In the genomic region with DNA sequence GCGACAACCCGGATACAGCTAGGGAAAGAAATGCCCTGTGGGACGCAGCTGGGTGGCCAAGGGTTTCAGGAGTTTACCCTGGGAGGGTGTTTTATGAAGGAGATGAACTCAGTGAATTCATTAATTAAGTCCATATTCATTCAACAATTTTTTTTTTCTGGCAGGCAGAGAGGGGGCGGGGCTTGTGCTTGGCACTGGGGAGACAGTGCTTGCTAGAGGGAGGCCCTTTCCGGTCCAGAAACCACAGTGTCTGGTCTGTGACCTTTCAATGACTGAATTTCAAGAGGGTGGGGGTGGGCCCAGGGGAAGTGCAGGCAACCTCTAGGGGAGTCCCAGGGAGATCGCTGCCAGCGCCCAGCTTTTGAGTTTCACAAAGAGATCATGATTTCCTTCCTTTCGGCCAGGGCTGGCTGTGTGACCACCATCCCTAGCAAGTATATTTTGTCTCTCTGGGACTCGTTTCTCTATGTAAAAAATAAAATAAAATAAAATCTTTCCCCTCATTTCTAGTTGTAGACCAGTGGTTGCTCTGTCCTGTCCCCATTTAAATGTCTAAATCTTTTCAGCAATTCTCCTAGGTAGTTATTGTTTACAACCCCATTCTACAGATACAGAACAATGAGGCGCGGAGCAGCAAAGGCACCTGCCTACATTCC, we compare ENCODE assay signal across 8 mouse cellular contexts. TPM values are rescaled to one million over a fixed set of nuclear protein-coding genes. Genes with fewer than 3 reads are reported as not detected.
A peak's percentile ranks its signal among the peaks of the same experiment; 100 is the strongest.
DNase-seq lines count a peak whose midpoint lies in the region; ATAC-seq lines count a peak whose summit lies in the region.

No protein-coding gene starts in this region.

- peaks cover 44% of the 10 kb centered on the region for H3K27me3 ChIP-seq in embryonic facial prominence, embryonic 12.5 days
- peaks cover 69% of the 10 kb centered on the region for H3K27me3 ChIP-seq in heart, embryonic 13.5 days (replicated peaks)
- no peaks in the 10 kb centered on the region for H3K27me3 ChIP-seq in kidney, embryonic 14.5 days (ENCODE audit: control insufficient read depth, insufficient read depth, low read length)
- H3K27me3 ChIP-seq in liver, embryonic 15.5 days, result peaks cover 79% of the 10 kb centered on the region

- H3K9ac ChIP-seq in embryonic facial prominence, embryonic 12.5 days, result no peak overlapping the region
- H3K9ac ChIP-seq in heart, embryonic 13.5 days, result peak overlapping the region; percentile 69
- H3K9ac ChIP-seq in kidney, embryonic 14.5 days (ENCODE audit: low read depth, low read length), result no peak overlapping the region
- H3K9ac ChIP-seq in liver, embryonic 15.5 days, result no peak overlapping the region

- no peaks in the 10 kb centered on the region for H3K36me3 ChIP-seq in embryonic facial prominence, embryonic 12.5 days
- no peaks in the 10 kb centered on the region for H3K36me3 ChIP-seq in heart, embryonic 13.5 days
- no peaks in the 10 kb centered on the region for H3K36me3 ChIP-seq in kidney, embryonic 14.5 days (ENCODE audit: control insufficient read depth, insufficient read depth, low read length)
- no peaks in the 10 kb centered on the region for H3K36me3 ChIP-seq in liver, embryonic 15.5 days (replicated peaks)

- H3K27ac ChIP-seq in embryonic facial prominence, embryonic 12.5 days, result peak overlapping the region; percentile 18; the same call in 1 of the 2 replicates
- H3K27ac ChIP-seq in heart, embryonic 13.5 days (replicated peaks), result peak overlapping the region; percentile 86
- H3K27ac ChIP-seq in kidney, embryonic 14.5 days (ENCODE audit: low read depth, low read length), result peak overlapping the region; percentile 95
- peak overlapping the region; percentile 66 for H3K27ac ChIP-seq in liver, embryonic 15.5 days (replicated peaks)

- DNase-seq in T-cell, adult 2 months (ENCODE audit: low spot score), result peak; percentile 41
- DNase-seq in natural killer cell, adult 2 months (ENCODE audit: low spot score in 2 of 2), result peak; percentile 82 to 88
- peak; percentile 79 for DNase-seq in yolk sac, embryonic 10.5 days (ENCODE audit: low spot score)

- WGBS in embryonic facial prominence, embryonic 12.5 days, result 5% methylated on average over 11 of the region's 11 CpGs
- 7% methylated on average over 11 of the region's 11 CpGs for WGBS in heart, embryonic 13.5 days
- 4% methylated on average over 11 of the region's 11 CpGs for WGBS in kidney, embryonic 14.5 days
- WGBS in liver, embryonic 15.5 days (ENCODE audit: insufficient replicate concordance), result 2% methylated on average over 11 of the region's 11 CpGs

- peak; percentile 94 for ATAC-seq in CD4-positive, CD25-positive, alpha-beta regulatory T cell, adult 4 months
- no peak for ATAC-seq in embryonic facial prominence, embryonic 12.5 days (ENCODE audit: insufficient number of reproducible peaks, insufficient read depth, low FRiP score, low TSS enrichment)
- ATAC-seq in heart, embryonic 13.5 days (ENCODE audit: extremely low read depth, insufficient number of reproducible peaks, low FRiP score, low TSS enrichment), result no peak
- peak; percentile 73 for ATAC-seq in kidney, embryonic 14.5 days (ENCODE audit: low FRiP score, low TSS enrichment)
- peak; percentile 66 for ATAC-seq in liver, embryonic 15.5 days (ENCODE audit: insufficient read depth)

- no peak overlapping the region for H3K4me3 ChIP-seq in embryonic facial prominence, embryonic 12.5 days
- peak overlapping the region; percentile 29 for H3K4me3 ChIP-seq in heart, embryonic 13.5 days
- peak overlapping the region; percentile 20; the same call in 1 of the 2 replicates for H3K4me3 ChIP-seq in kidney, embryonic 14.5 days (ENCODE audit: low read length)
- H3K4me3 ChIP-seq in liver, embryonic 15.5 days (replicated peaks), result no peak overlapping the region

- H3K9me3 ChIP-seq in embryonic facial prominence, embryonic 12.5 days, result no peaks in the 10 kb centered on the region
- no peaks in the 10 kb centered on the region for H3K9me3 ChIP-seq in heart, embryonic 13.5 days
- no peaks in the 10 kb centered on the region for H3K9me3 ChIP-seq in kidney, embryonic 14.5 days (ENCODE audit: control insufficient read depth, low read length)
- H3K9me3 ChIP-seq in liver, embryonic 15.5 days (replicated peaks), result no peaks in the 10 kb centered on the region

- H3K4me1 ChIP-seq in embryonic facial prominence, embryonic 12.5 days, result peaks cover 35% of the 10 kb centered on the region
- peaks cover 33% of the 10 kb centered on the region for H3K4me1 ChIP-seq in heart, embryonic 13.5 days
- H3K4me1 ChIP-seq in kidney, embryonic 14.5 days (ENCODE audit: control insufficient read depth, insufficient read depth, low read length), result peaks cover 61% of the 10 kb centered on the region
- peaks cover 28% of the 10 kb centered on the region for H3K4me1 ChIP-seq in liver, embryonic 15.5 days (replicated peaks)

- H3K4me2 ChIP-seq in embryonic facial prominence, embryonic 12.5 days (replicated peaks), result peak overlapping the region; percentile 34
- peak overlapping the region; percentile 59 for H3K4me2 ChIP-seq in heart, embryonic 13.5 days
- peak overlapping the region; percentile 41 for H3K4me2 ChIP-seq in kidney, embryonic 14.5 days (replicated peaks; ENCODE audit: low read depth, low read length)
- peak overlapping the region; percentile 39 for H3K4me2 ChIP-seq in liver, embryonic 15.5 days

RNA-seq across cellular contexts. Expression of a gene that starts 9.8 kb away (rescaled TPM):
- polyA plus RNA-seq in CD4-positive, CD25-positive, alpha-beta regulatory T cell, adult 4 months (2017; shearing (Covaris generic)), result 1 to 10 TPM in 1 of 2 experiments, under 1 TPM in 1; 0.95 to 1.2 TPM
- 2.5 and 2.8 TPM in 2 replicates for polyA plus RNA-seq in embryonic facial prominence, embryonic 12.5 days (2016; fragmentation: Nextera tagmentation; extraction: Ambion mirVana)
- polyA plus RNA-seq in heart, embryonic 13.5 days (2015; fragmentation: Nextera tagmentation; extraction: Ambion mirVana), result 1.0 and 1.1 TPM in 2 replicates
- polyA plus RNA-seq in kidney, embryonic 14.5 days (2014; fragmentation: Nextera tagmentation; extraction: Ambion mirVana), result 7.4 and 10.1 TPM in 2 replicates
- polyA plus RNA-seq in liver, embryonic 15.5 days (2015; fragmentation: Nextera tagmentation; extraction: Ambion mirVana), result 1.3 and 1.4 TPM in 2 replicates

RNA-seq across cellular contexts. Expression of a gene that starts 29.5 kb away (rescaled TPM):
- polyA plus RNA-seq in CD4-positive, CD25-positive, alpha-beta regulatory T cell, adult 4 months (2017; shearing (Covaris generic)), result 10 to 100 TPM; 12.2 to 16.9 TPM
- 18.2 and 19.9 TPM in 2 replicates for polyA plus RNA-seq in embryonic facial prominence, embryonic 12.5 days (2016; fragmentation: Nextera tagmentation; extraction: Ambion mirVana)
- polyA plus RNA-seq in heart, embryonic 13.5 days (2015; fragmentation: Nextera tagmentation; extraction: Ambion mirVana), result 21.3 and 22.8 TPM in 2 replicates
- 16.7 and 16.9 TPM in 2 replicates for polyA plus RNA-seq in kidney, embryonic 14.5 days (2014; fragmentation: Nextera tagmentation; extraction: Ambion mirVana)
- 7.8 and 8.6 TPM in 2 replicates for polyA plus RNA-seq in liver, embryonic 15.5 days (2015; fragmentation: Nextera tagmentation; extraction: Ambion mirVana)

Comparison
In these comparisons a context has a peak if more than half of its experiments do, and no peak if none do; other contexts are left out.
1. ATAC-seq: peak in CD4-positive, CD25-positive, alpha-beta regulatory T cell, adult 4 months (single experiment), kidney, embryonic 14.5 days (single experiment) and liver, embryonic 15.5 days (single experiment); none in embryonic facial prominence, embryonic 12.5 days (single experiment) and heart, embryonic 13.5 days (single experiment).
2. H3K27ac ChIP-seq: peak in every context shown above with its lines; median percentile 95 in kidney, embryonic 14.5 days; 86 in heart, embryonic 13.5 days; 66 in liver, embryonic 15.5 days; 18 in embryonic facial prominence, embryonic 12.5 days.
3. H3K4me3 ChIP-seq: peak in heart, embryonic 13.5 days (single experiment) and kidney, embryonic 14.5 days (single experiment); none in embryonic facial prominence, embryonic 12.5 days (single experiment) and liver, embryonic 15.5 days (single experiment).
4. Peak in every context shown above with its lines, with median percentiles within 50 percentile points of each other: DNase-seq and H3K4me2 ChIP-seq.